Mouse (Mus musculus) liver, embryonic 15.5 days (tissue): ENCODE results near the gene Alk. TPM values are rescaled to one million over a fixed set of nuclear protein-coding genes. Genes with fewer than 3 reads are reported as not detected.

ENCODE experiments used
- ATAC-seq: fragments of 200-750 bp; cut with Nextera tagmentation; 2 replicates; pipeline ENCODE4 v1.8.0; 2017; ENCODE audit warnings: moderate number of reproducible peaks, mild to moderate bottlenecking, moderate library complexity; ENCODE audit not compliant: insufficient read depth
- H3K27ac ChIP-seq: fragments of 300-500 bp; sonication (generic); replicated peaks from 2 replicates; pipeline ENCODE4 v1.5.1; 2015; ENCODE audit warnings: mild to moderate bottlenecking, inconsistent platforms
- H3K27me3 ChIP-seq: fragments of 300-500 bp; sonication (generic); 2 replicates; pipeline ENCODE4 v1.6.1; 2015; ENCODE audit warnings: mild to moderate bottlenecking, inconsistent platforms
- H3K36me3 ChIP-seq: fragments of 300-500 bp; sonication (generic); replicated peaks from 2 replicates; pipeline ENCODE4 v1.6.1; 2015; ENCODE audit warnings: moderate library complexity, mild to moderate bottlenecking, inconsistent platforms
- H3K4me1 ChIP-seq: fragments of 300-500 bp; sonication (generic); replicated peaks from 2 replicates; pipeline ENCODE4 v1.6.1; 2015; ENCODE audit warnings: inconsistent platforms
- H3K4me2 ChIP-seq: fragments of 300-500 bp; sonication (generic); 2 replicates; pipeline ENCODE4 v1.6.1; 2015; ENCODE audit warnings: moderate library complexity, mild to moderate bottlenecking, inconsistent platforms
- H3K4me3 ChIP-seq: fragments of 300-500 bp; sonication (generic); replicated peaks from 2 replicates; pipeline ENCODE4 v1.5.1; 2015; ENCODE audit warnings: mild to moderate bottlenecking, inconsistent platforms
- H3K9ac ChIP-seq: fragments of 300-500 bp; sonication (generic); 2 replicates; pipeline ENCODE4 v1.6.1; 2015; ENCODE audit warnings: moderate library complexity, mild to moderate bottlenecking, inconsistent platforms
- H3K9me3 ChIP-seq: fragments of 300-500 bp; sonication (generic); replicated peaks from 2 replicates; pipeline ENCODE4 v1.6.1; 2016; ENCODE audit warnings: inconsistent platforms
- WGBS: fragments of 180-500 bp; shearing (Covaris S2); methylation state at CpG from one replicate; pipeline ENCODE4 v1.1.7; 2015; ENCODE audit warnings: mixed read lengths; ENCODE audit not compliant: insufficient replicate concordance; 5-methylcytosine and 5-hydroxymethylcytosine counted together
- polyA plus RNA-seq: library from polyadenylated mRNA; unstranded; fragments of >200 nt; fragmentation: Nextera tagmentation; extraction: Ambion mirVana; gene quantifications from 2 replicates; pipeline ENCODE4 v1.2.1, GENCODE M21; 2015

Alk gene
- polyA plus RNA-seq, 1 experiment from 2014 or later, result 0.06 TPM

DNA sequence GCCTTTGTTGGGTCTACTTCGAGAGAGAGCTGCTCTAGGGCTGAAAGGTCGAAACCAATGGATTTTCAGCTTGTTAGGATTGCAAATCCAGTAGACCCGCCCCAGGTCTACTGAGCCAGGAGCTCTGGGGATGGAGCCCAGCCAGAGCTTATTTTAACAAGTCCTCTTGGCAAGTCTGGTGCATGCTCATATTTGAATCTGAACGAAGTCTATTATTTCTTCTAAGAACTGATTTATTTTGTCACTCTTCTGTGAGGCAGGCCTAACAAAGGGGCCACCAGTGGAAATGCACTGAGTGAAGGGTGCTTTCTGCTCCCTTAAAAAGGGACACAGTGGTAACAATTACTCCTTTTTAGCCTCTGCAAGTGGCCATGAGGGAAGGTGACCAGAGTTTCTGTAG, 24.3 kb downstream of the Alk start:
- Histone ChIP-seq H3K4me1 (no peaks in the 10 kb centered on the region), H3K36me3 (no peaks in the 10 kb centered on the region), H3K27me3 (no peaks in the 10 kb centered on the region), H3K9me3 (no peaks in the 10 kb centered on the region), H3K9ac (no peak overlapping the region), H3K27ac (no peak overlapping the region), H3K4me3 (no peak overlapping the region), H3K4me2 (no peak overlapping the region)
- WGBS, result 49% methylated on average over 4 of the region's 4 CpGs
- ATAC-seq, result no peak

DNA sequence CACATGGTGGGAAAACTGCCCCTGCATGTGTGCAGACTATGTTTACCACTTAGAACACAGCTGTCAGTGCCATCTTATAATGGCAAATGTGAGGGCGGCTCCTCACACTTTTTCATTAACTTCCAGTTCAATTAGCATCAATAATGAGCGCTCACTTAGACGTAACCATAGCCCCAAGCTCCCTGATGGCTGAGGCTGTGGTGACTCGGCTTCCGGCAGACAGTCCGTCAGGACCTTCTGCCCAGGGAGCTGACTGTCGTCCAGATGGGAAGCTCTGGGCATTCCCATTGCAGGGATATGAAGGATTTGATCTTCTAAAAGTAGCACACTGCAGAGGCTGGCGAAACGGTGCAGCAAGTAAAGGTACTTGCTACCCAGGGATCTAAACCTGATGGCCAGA, 25.1 kb downstream of the Alk start:
- no peak overlapping the region for H3K27ac ChIP-seq
- H3K36me3 ChIP-seq, result no peaks in the 10 kb centered on the region
- H3K4me2 ChIP-seq, result no peak overlapping the region
- no peak overlapping the region for H3K4me3 ChIP-seq
- no peak for ATAC-seq
- no peak overlapping the region for H3K9ac ChIP-seq
- no peaks in the 10 kb centered on the region for H3K4me1 ChIP-seq
- no peaks in the 10 kb centered on the region for H3K27me3 ChIP-seq
- no peaks in the 10 kb centered on the region for H3K9me3 ChIP-seq
- WGBS, result 70% methylated on average over 9 of the region's 9 CpGs

DNA sequence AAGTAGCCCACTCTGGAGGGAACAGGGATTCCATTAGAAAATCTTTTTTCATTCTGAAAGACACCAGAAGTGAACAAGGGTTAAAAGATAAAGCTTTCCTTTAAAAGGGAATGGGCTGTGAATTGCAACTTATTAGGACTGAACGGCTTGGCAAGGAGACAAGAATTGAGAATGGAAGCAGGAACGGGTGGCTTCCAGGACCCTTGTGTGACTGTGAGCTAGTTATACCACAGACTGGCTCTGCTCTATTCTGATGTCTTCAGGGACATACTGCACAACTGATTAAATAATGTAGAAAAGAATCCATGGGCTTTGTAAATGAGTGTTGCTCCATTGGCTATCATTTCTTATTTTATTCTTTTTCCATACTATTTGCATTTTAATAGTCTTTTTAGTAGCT, 33.0 kb downstream of the Alk start:
- Histone ChIP-seq H3K36me3 (no peaks in the 10 kb centered on the region), H3K9ac (no peak overlapping the region), H3K27me3 (no peaks in the 10 kb centered on the region), H3K27ac (no peak overlapping the region), H3K4me2 (no peak overlapping the region), H3K4me1 (no peaks in the 10 kb centered on the region), H3K4me3 (no peak overlapping the region), H3K9me3 (0 out of 2 replicates have a peak, but pooled peaks cover 3% of the 10 kb centered on the region)
- no peak for ATAC-seq
- 63% methylated on average over 2 of the region's 2 CpGs for WGBS

DNA sequence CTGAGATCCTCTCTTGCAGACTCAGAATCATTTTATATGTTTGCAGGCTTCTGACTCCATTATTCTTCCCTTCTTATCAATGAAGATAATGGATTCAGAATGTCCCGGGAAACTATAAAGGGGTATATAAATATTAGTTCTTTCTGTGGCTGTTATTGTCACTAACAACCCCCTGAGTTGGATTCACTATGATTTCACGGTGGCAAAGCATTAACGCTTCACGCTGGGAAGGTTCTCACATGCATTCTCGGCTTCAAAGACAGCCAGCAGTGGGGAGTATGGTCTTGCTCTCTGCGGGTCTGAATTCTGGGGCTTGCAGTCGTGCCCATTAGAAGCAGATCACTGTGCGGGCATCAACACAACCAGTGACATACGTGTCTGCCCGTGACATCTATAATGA, 34.9 kb downstream of the Alk start:
- H3K36me3 ChIP-seq, result no peaks in the 10 kb centered on the region
- 0 out of 2 replicates have a peak, but pooled peaks cover 3% of the 10 kb centered on the region for H3K9me3 ChIP-seq
- no peak overlapping the region for H3K4me3 ChIP-seq
- no peaks in the 10 kb centered on the region for H3K27me3 ChIP-seq
- ATAC-seq, result no peak
- no peaks in the 10 kb centered on the region for H3K4me1 ChIP-seq
- H3K9ac ChIP-seq, result no peak overlapping the region
- no peak overlapping the region for H3K4me2 ChIP-seq
- 59% methylated on average over 10 of the region's 10 CpGs for WGBS
- no peak overlapping the region for H3K27ac ChIP-seq

DNA sequence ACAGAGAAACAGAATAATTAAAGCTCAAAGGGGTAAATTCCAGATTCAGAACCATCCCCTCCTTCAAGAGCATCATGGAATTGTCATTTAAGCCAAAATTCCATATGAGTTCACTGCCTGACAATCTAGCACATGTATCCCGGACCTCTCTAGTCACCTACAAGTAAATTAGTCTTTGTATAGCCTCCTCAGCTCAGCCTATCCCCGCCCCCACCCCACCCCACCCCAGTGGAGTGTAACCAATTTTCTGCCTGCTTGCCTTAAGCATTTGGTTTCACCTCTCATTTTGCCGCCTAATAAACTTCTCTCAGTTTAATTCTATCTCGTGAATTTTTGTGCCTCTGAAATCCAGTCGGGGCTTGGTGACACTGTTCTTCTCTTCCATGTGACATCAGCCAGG, 41.0 kb downstream of the Alk start:
- Histone ChIP-seq H3K27me3 (no peaks in the 10 kb centered on the region), H3K4me2 (no peak overlapping the region), H3K4me3 (no peak overlapping the region), H3K36me3 (no peaks in the 10 kb centered on the region), H3K4me1 (no peaks in the 10 kb centered on the region), H3K27ac (no peak overlapping the region), H3K9me3 (0 out of 2 replicates have a peak, but pooled peaks cover 3% of the 10 kb centered on the region), H3K9ac (no peak overlapping the region)
- 45% methylated on average over 5 of the region's 5 CpGs for WGBS
- ATAC-seq, result no peak

DNA sequence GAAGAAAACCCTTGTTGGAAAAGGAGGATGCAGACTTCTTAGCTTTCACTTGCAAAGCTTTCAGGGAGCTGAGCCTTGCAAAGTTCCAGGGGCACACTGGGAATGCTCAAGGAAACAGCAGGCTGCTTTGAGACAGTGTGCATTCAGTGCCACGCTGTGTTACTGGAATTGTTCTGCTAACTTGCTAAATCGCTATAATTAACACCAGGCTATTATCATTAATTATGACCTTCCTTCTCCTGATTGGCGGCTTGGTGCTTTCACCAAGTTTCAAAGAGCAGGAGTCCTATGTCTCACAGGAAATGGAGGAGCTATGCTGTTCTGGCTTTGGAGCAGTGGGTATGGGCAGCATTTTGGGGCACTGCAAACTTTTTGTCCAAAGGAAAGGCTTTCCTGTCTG, 43.0 kb downstream of the Alk start:
- H3K9ac ChIP-seq, result no peak overlapping the region
- no peaks in the 10 kb centered on the region for H3K36me3 ChIP-seq
- WGBS, result 60% methylated on average over 3 of the region's 3 CpGs

DNA sequence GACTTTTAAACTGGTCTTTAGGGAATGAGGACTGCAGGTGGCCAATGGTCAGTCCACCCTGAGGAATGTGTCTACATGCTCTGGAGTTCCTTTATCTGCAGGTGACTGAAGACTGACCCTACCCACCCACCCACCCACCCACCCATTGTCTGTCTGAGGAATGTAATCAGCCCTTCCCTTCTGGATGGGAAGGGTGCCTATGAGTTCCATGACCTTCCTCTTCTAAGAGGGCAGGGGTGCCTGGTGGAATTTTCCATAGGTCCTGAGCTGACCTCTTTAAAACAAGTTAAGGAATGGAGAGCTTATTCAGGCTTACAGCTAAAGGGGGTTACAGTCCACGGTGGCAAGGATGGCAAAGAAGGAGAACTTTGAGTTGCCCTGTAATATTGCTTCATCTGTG, 43.7 kb downstream of the Alk start:
- Histone ChIP-seq H3K4me1 (no peaks in the 10 kb centered on the region), H3K4me2 (no peak overlapping the region), H3K27me3 (no peaks in the 10 kb centered on the region), H3K36me3 (no peaks in the 10 kb centered on the region), H3K4me3 (no peak overlapping the region), H3K9me3 (no peaks in the 10 kb centered on the region), H3K27ac (no peak overlapping the region), H3K9ac (no peak overlapping the region)
- 21% methylated on average over 1 of the region's 1 CpGs for WGBS
- no peak for ATAC-seq

More for the DNA sequence above, 43.0 kb downstream of the Alk start:
- H3K27me3 ChIP-seq, result no peaks in the 10 kb centered on the region
- H3K27ac ChIP-seq, result no peak overlapping the region
- no peak for ATAC-seq
- no peak overlapping the region for H3K4me3 ChIP-seq
- H3K9me3 ChIP-seq, result no peaks in the 10 kb centered on the region
- no peaks in the 10 kb centered on the region for H3K4me1 ChIP-seq
- H3K4me2 ChIP-seq, result no peak overlapping the region

DNA sequence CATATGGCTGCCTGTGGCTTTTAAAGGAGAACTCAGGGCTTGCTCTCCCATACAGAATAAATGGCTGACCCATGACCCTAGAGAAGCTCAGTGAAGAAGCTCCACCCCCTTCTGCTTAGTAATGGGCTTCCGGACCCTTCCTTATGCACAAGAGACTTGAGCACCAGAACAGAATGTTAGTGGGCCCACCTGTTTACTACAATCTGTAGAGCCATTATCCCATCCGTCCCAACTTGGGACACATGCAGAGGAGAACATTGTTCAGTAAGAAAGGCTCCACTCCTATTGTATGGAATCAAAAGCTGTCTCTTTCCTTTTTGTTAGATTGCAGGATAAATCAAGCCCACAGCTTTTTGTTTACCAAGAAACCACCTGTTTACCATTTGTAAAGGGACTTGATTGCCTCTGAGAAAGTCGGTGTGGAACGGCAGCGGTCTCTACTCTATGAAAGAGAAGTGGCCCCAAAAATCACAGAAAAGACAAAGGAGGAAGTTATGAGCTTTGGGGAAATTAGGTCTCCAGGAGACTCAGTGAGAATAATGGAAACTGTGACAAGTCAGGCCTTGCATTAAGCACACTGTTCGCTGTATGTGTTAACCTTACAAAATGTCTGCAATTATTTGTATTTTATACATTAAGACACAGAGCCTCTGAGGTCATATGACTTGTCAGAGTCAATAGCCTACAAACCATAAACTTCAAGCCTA, 47.2 kb downstream of the Alk start:
- H3K36me3 ChIP-seq, result no peaks in the 10 kb centered on the region
- WGBS, result 74% methylated on average over 6 of the region's 6 CpGs
- H3K4me1 ChIP-seq, result no peaks in the 10 kb centered on the region
- no peak overlapping the region for H3K4me2 ChIP-seq
- H3K9me3 ChIP-seq, result no peaks in the 10 kb centered on the region
- H3K4me3 ChIP-seq, result no peak overlapping the region
- H3K9ac ChIP-seq, result no peak overlapping the region
- H3K27ac ChIP-seq, result no peak overlapping the region
- no peak for ATAC-seq
- H3K27me3 ChIP-seq, result no peaks in the 10 kb centered on the region

DNA sequence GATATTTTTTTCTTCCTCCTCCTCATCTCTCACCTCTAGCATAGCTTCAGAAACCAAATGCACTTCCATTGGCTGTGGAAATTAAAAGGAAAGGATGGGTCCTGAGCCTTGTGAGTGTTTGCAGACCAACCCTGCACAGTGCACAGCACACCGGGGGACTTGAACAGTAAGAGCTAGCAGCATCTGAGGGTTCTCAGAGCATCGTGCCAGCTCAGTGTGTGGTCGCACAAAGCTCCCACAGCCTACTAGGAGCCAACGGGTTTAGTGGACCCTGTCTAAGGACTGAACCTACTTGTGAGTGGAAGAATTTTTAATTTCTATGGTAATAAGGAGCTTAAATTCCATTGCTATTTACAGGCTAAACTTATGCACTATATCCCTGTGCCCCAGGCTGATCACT, 58.2 kb downstream of the Alk start:
- ATAC-seq, result no peak
- no peak overlapping the region for H3K4me3 ChIP-seq
- no peak overlapping the region for H3K4me2 ChIP-seq
- no peaks in the 10 kb centered on the region for H3K4me1 ChIP-seq
- H3K9me3 ChIP-seq, result no peaks in the 10 kb centered on the region
- 53% methylated on average over 4 of the region's 4 CpGs for WGBS
- H3K27me3 ChIP-seq, result no peaks in the 10 kb centered on the region
- H3K27ac ChIP-seq, result no peak overlapping the region
- no peak overlapping the region for H3K9ac ChIP-seq
- no peaks in the 10 kb centered on the region for H3K36me3 ChIP-seq

DNA sequence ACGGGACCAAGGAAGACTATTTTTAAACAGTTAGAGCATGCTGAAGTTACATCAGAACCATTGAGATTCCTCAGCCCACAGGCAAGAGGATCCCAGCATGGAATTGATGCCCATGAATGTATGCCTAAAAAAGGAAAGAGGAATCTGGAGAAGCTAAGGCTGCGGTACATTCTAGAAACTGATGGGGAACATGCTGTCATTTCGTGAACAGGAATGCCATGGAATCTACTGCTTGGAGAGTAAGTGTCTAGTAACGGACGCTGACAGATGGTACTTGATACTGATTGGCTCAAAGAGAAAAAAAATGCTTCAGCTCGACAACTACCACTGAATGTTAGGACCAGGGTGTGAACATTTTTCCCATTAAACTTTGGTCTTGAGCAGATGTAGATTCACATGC, 69.1 kb downstream of the Alk start:
- ATAC-seq, result no peak
- 65% methylated on average over 6 of the region's 6 CpGs for WGBS
- H3K4me3 ChIP-seq, result no peak overlapping the region

DNA sequence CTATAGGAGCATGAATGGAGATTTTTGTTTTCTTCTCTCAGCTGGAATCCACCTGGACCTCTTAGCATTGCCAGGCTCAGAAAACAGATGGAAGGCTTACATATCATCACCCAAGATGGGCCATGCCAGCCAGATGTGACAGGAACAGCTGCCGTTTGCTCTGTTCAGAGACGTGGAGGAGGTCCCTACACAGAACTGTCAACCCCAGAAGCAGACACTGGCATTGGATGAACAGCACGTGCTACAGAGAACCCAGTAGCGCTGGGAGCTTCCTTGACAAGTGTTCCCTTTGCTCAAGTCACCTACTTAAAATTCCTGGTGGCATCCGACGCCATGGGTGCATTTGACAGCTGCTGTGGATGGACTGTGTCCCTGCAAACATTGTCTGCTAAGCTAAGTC, 72.2 kb downstream of the Alk start:
- 51% methylated on average over 6 of the region's 6 CpGs for WGBS
- H3K4me3 ChIP-seq, result no peak overlapping the region
- H3K36me3 ChIP-seq, result no peaks in the 10 kb centered on the region
- no peak for ATAC-seq
- H3K9ac ChIP-seq, result no peak overlapping the region
- H3K27ac ChIP-seq, result no peak overlapping the region
- H3K27me3 ChIP-seq, result no peaks in the 10 kb centered on the region
- H3K4me2 ChIP-seq, result no peak overlapping the region
- H3K9me3 ChIP-seq, result no peaks in the 10 kb centered on the region
- no peaks in the 10 kb centered on the region for H3K4me1 ChIP-seq

More for the DNA sequence above, 69.1 kb downstream of the Alk start:
- Histone ChIP-seq H3K9me3 (no peaks in the 10 kb centered on the region), H3K4me2 (no peak overlapping the region), H3K4me1 (no peaks in the 10 kb centered on the region), H3K9ac (no peak overlapping the region), H3K27ac (no peak overlapping the region), H3K27me3 (no peaks in the 10 kb centered on the region), H3K36me3 (no peaks in the 10 kb centered on the region)

DNA sequence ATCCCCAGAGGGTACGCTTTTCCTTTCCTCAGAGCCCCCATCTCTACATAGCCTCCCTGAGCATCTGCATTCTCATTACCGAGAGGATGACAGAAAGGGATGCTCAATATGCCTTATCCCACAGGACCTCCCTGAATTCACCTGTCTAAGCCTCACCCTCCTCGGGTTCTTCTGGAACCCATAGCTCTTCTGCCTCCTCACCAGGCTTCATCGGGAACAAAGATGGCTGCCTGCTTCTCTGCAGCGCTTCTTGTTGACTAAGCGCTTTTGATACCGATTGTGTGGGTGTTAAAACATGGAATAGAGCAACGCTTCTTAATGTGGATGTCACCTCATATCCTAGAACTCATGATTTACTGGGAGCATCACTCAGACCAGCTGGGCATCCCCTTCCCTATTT, 75.9 kb downstream of the Alk start:
- Histone ChIP-seq H3K27ac (no peak overlapping the region), H3K4me1 (no peaks in the 10 kb centered on the region), H3K27me3 (no peaks in the 10 kb centered on the region), H3K4me3 (no peak overlapping the region), H3K9ac (no peak overlapping the region), H3K9me3 (no peaks in the 10 kb centered on the region), H3K36me3 (no peaks in the 10 kb centered on the region), H3K4me2 (no peak overlapping the region)
- WGBS, result 68% methylated on average over 8 of the region's 8 CpGs
- no peak for ATAC-seq
